Comparison of ENCODE assay signal across 24 mouse cellular contexts in the genomic region with DNA sequence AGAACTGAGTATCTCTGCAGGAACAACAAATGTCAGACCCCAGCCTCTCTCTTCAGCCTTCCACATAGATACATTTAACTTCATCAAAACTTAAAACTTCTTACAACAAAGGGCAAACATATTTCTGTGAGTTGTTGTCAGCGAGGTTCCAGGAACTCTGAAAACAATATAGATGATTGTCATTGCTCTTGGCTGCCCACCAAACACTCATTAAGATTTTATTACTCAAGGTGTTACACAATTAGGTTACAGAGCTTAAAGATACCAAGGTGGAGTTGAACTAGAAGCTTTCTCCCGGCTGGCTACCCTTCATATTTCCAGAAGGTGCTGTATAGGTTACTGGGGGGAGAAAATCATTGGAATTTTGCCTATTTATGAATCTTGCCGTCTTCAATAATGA. TPM values are rescaled to one million over a fixed set of nuclear protein-coding genes. Genes with fewer than 3 reads are reported as not detected.
A peak's percentile ranks its signal among the peaks of the same experiment; 100 is the strongest.
DNase-seq lines count a peak whose midpoint lies in the region; ATAC-seq lines count a peak whose summit lies in the region.
"Had no signal": no experiment of that assay in that cellular context is flagged by ENCODE, and none has a peak within 500 bp of the region (broad histone marks: within the 10 kb centered on the region; RNA-seq: fewer than 3 reads in every experiment).

No protein-coding gene starts in this region.

- DNase-seq in heart, adult 11 months = peak; percentile 27
- DNase-seq in heart, adult 9 months (ENCODE audit: low spot score in 2 of 2) = no peak
- peak; percentile 51 for DNase-seq in fat pad, adult 2 months (ENCODE audit: extremely low read depth, low read depth, low spot score)
- peak; percentile 70 for DNase-seq in large intestine, adult 2 months (ENCODE audit: low read depth, low spot score)
- DNase-seq in embryo, embryonic 10 days (ENCODE audit: low spot score) = no peak
- DNase-seq in frontal cortex, postnatal 36 days (ENCODE audit: low spot score in 2 of 2) = no peak
- DNase-seq in spleen, postnatal 4 days (ENCODE audit: low spot score in 2 of 2) = no peak
- DNase-seq: adrenal gland, adult 2 months; adrenal gland, adult 8-10 months; adrenal gland, postnatal 10 days; adrenal gland, postnatal 14 days; adrenal gland, postnatal 25 days; adrenal gland, postnatal 36 days; B cell, adult 2 months; cerebellum, adult 11 months; cerebellum, adult 11-12 months had no signal

- WGBS in large intestine, adult 2 months = 19% methylated on average over 3 of the region's 3 CpGs

- peak; percentile 23; the same call in 1 of the 2 replicates for ATAC-seq in granulocyte monocyte progenitor cell, adult 5-6 weeks (replicated peaks; ENCODE audit: poor library complexity, severe bottlenecking)
- ATAC-seq: activated CD4-positive, CD25-positive, alpha-beta regulatory T cell, adult 4 months; CD4-positive, CD25-positive, alpha-beta regulatory T cell, adult 4 months had no signal

RNA-seq across cellular contexts. Expression of a gene that starts 3.1 kb away (rescaled TPM):
- total RNA-seq in granulocyte monocyte progenitor cell, adult 5-6 weeks (2014; fragmentation: Nextera tagmentation) = not detected in 2 replicates
- total RNA-seq in granulocyte monocyte progenitor cell, adult 5-6 weeks (2017) = not detected in 2 replicates
- not detected in 2 replicates for polyA plus RNA-seq in large intestine, adult 2 months (2012; rRNA removed)
- total RNA-seq: CH12.LX, G1E, MEL had no signal
- polyA plus RNA-seq: brain, embryonic 14.5 days; C2C12; G1E had no signal

RNA-seq across cellular contexts. Expression of a gene that starts 37.4 kb away (rescaled TPM):
- 26.7 and 36.1 TPM in 2 replicates for total RNA-seq in granulocyte monocyte progenitor cell, adult 5-6 weeks (2014; fragmentation: Nextera tagmentation)
- total RNA-seq in granulocyte monocyte progenitor cell, adult 5-6 weeks (2017) = 32.5 and 34.0 TPM in 2 replicates
- polyA plus RNA-seq in large intestine, adult 2 months (2012; rRNA removed) = 26.4 and 30.3 TPM in 2 replicates

Comparison
In these comparisons a context has a peak if more than half of its experiments do, and no peak if none do; other contexts are left out.
1. DNase-seq: peak in heart, adult 11 months (single experiment), fat pad, adult 2 months (single experiment) and large intestine, adult 2 months (single experiment); none in heart, adult 9 months (0 of 2), embryo, embryonic 10 days (single experiment), frontal cortex, postnatal 36 days (0 of 2) and spleen, postnatal 4 days (0 of 2).